Mouse (Mus musculus): Measurements from ENCODE around the gene Slc23a2.

Gene Slc23a2

DNA sequence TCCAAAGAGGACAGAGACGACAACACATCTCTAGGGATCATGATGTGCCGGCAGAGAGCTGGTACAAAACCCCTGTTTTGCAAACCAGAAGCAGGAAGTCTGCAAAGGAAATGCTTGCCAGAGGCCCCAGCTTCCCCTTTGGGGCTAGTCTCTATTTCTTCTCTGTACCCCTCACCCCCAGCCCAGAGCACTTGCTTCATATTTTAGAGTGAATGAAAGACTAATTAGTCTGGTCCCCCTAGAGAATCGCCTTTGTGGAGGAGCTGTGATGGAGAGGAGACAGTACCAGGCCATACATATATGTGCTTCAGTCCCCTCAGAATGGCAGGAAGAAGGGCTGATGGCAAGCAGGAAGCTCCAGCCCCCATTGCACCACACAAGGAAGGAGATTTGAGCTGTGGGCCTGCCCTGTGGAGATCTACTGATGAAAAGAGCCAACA is 125.5 kb downstream of the Slc23a2 start:
- DNase-seq (ENCODE audit: low read depth): no peak

DNA sequence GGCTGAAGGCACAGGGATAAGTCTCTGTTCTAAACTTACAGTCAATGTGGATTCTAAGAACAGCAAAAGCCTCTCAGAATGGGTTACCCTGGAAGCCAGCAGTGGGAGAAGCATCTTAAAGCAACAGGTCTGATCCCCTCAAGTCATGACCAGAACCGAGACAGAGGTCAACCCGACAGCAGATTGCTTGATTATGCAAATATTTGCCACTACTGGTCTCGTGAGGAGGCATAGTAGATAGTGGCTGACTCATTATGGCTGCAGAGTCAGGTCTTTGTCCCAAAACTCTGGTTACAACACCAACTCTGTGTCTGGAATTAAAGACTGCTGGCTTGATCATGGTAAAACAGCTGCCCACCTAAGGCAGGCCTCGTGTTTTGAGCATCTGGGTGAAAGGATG is 126.8 kb downstream of the Slc23a2 start:
- DNase-seq (ENCODE audit: low read depth): no peak

DNA sequence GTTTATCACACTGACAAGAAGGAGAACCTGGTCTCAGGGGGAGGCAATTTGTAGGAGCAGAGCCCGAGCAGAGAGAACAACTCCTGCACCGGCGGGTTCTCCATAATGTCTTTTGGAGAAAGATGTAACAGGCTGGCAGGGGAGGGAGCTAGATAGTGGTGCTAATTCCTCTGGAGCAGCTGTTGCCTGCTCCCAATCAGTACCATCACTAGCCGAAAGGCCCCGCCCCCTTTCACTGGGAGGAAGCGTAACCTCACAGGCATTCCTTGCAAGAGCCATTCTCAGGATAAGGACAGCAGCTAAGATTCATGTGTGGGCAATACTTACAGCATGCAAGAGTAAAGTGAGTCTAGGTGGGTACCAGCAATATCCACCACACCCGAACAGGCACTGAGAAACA is 127.3 kb downstream of the Slc23a2 start:
- peak; percentile 46 for DNase-seq (ENCODE audit: low read depth)

DNA sequence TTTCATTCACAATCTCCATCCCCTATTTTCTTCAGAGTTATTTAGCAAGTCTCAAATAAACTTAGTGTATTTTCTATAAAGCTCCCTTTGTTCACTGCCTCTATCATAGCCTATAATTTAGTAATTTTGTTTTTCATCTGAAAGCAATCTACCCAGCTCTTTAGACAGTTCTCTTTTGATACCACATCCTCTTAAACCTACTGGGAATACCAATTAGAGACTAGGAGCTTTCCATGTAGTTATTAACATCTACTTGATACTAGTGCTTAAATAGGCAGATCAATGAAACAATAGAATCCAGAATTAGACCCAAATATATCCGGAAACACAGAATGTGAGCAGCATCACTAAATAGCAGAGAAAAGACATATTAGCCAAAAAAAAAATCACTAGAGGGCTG is 128.9 kb downstream of the Slc23a2 start:
- no peak for DNase-seq (ENCODE audit: low read depth)

DNA sequence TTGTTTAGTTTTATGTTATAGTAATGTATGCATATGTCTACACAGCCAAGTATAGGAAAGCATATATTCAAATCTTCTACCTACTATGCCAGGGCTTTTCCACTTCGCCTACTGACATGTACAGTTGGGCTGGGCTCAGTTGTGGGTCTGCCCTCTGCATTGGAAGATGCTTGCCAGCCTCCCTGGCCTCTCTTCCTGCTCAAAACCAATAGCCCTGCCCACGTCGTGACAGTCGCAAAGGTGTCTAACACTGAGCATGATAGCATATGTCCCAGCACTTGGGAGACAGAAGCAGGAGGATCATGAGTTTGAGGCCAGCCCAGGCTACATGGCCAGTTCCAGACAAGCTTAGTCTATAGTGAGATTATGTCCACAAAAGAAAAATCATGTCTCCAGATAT is 131.8 kb downstream of the Slc23a2 start:
- no peak for DNase-seq (ENCODE audit: low read depth)

DNA sequence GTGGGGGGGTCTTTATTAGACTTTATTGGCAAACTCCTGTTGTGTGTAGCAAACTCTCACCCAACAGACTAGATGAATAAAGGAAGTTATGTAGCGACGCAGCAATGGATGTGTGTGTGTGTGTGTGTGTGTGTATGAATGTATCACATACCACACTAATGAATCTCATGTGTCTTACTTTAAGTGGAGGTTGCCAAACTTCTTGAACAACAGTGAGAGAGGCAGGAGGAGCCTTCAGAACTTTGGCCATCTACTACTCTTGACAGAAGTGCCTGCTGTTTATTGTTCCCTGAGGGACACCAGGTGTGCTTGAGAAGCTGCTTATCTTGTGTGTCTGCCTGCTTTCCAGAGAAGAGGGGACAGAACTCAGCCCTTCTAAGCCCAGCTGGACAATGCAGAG is 134.1 kb downstream of the Slc23a2 start:
- peak; percentile 69 for DNase-seq (ENCODE audit: low read depth)

DNA sequence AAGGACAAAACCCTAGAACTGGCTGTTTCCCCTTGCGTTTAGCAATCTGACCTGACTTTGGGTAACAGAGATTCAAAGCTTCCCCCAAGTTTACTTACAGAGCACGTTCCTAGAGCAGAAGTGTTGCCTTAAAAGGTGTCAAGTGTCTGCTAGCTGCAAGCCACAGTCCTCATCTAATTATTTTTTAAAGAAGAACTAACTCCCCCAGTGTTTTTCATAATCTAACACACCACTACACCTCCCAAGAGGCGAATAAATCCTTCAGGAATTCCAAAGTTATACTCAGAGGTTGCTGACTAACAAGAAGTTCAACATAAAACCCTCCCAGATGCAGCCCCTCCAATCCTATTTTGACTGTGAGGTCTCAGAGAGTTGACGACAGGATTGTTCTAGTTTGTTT is 136.7 kb downstream of the Slc23a2 start:
- peak; percentile 92 for DNase-seq (ENCODE audit: low read depth)

DNA sequence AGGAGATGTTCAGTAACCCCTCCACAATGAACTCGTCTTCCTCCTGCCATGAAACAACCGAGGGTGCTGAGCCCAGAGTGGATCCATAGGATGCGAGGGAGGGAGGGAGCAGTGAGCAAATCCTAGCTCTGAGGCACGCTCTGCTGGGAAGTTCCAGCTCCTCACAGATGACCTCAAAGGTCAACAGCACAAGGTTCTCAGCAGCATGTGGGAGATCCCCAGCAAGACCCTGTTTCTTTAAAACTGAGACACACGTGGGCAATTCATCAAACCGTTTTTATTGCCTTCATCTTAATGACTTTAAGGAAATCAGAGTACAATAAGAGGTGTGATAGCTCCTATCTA is 137.5 kb downstream of the Slc23a2 start:
- DNase-seq (ENCODE audit: low read depth): peak; percentile 44

DNA sequence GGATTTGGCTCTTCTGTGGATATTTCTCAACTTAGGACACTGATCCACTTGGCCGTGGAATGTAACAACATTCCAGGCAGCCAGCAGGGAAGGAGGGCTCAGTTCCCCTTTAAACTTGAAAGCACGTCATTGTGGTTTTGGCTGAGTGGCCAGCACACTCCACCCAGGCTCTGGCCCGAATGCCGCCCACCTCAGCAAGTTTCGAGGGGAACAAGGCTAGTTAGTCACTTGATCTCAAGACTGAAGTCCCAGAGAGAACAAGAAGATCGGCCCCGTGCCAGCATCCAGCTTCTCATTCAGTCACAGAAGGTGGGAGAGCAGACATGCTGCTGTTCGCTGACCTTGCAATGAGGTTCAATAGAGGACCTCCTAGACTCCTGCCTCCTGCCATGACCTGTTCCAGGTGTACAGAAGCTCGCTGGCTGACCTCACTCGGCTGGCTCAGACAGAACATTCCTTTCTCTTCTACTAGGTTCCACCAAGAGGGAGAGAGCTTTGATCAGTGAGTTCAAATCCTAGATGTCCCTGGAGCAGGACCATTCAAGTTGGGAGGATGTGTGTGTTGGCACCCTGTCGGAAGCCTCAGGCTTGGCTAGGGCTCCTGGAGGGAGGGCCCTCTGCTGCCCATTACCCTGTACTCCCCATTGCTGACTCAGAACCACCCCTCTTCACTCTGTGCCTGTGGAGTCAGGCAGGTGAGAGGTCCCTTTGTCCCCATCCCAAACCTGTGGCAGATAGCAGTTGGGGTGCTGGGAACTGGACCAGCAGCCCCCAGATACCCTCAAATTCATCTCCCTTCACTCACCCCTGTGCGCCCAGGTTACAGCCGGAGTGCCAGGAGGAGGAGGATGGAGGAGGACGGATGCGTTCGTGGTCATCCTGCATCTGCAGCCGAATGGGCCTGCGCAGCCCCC is 138.1 kb downstream of the Slc23a2 start:
- peak; percentile 99 for DNase-seq (ENCODE audit: low read depth)

DNA sequence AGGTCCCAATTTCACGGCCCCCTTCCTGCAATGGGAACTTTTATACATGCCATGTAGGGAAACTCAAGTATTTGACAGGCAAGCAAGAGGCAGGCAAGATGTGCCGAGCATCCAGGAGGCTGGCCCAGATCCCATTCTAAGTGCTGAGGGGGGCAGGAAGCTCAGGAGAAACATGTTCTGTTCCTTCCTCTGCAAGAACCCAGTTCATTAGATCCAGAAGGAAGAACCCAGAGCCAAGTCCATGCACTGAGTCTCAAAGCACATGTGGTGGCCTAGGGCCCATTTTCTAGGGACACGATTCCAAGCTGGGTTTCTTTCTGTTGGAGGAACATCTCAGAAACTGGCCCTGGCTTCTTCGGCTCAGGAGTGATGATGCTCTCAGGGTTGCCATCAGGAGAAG is 139.5 kb downstream of the Slc23a2 start:
- peak; percentile 54 for DNase-seq (ENCODE audit: low read depth)

DNA sequence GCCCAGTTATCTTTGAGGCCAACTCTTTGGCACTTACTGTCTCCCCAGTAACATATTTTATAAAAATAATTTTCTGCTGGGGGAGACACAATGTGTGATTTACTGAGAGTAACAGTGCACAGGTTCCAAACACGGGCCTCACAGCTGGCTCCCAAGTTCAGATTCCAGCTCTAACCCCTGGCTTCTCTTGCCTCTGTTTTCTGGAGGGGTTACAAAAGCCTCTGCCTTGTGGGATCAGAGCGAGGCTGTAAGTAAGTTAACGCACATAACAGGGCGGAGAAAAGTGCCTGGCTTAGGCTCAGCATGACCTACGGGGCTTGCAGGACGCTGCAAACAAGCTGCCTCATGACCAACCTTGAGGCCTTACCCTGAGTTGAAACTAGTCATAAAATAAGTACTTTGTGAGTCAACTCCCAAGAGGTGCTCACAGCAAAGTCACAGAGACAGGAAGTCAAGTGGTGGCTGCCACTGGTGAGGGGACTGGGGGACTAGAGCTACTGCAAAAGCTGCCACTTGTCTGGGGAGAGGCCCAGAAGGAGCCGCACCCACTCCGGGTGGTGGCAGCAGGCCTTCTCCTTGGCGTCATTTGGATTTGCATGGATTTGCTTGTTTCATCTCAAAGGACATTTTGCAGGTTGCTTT is 140.3 kb downstream of the Slc23a2 start:
- DNase-seq (ENCODE audit: low read depth): peak; percentile 36

DNA sequence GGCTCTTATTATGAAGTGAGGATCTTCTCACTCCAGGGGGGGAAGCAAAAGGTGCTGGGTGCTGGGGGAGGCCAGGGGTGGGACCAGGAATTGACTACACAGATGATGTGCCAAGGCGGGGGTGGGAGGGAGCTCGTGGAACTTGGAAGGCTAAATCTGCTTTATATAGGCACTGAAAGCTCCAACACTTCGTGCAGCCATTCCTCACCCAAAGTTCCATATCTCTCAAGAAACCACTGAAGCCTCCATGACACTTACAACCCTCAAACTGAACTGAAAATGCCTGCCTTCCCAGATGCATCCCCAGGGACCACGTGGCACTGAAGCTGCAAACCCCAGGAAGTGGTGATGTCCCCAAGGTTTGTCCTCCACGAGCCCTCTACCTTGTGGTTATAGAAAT is 141.0 kb downstream of the Slc23a2 start:
- peak; percentile 77 for DNase-seq (ENCODE audit: low read depth)
